Mouse (Mus musculus) induced T-regulatory cell, adult 2 months (primary cell): ENCODE data around the gene Gm19402.
A peak's percentile ranks its signal among the peaks of the same experiment; 100 is the strongest.
"Not testable (repeated sequence)": the region's sequence is repeated elsewhere in the genome, so short reads cannot be mapped to it uniquely, and the experiment has no call there.

ENCODE experiments used
- DNase-seq: peaks from one replicate; pipeline ENCODE4 v3.0.0-alpha.2; 2012; ENCODE audit warnings: low read depth

Gm19402 gene

DNA sequence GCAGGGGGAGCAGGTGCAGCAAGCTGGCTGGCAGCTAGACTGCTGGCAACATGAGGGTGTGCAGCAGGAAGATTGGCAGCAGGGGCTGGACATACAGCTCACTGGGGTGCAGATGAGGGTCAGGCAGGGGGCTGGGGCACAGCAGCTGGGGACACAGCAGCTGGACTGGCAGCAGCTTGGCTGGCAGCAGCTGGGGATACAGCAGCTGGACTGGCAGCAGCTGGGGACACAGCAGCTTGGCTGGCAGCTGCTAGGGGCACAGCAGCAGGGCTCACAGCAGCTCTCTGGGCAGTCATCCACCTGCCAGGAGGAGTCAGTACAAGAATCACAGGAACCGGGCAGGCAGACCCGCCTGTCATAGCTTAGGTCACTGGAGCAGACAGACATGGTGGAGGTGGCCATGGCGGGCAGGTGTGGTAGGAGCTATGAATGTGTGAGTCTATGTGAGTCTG, at the start of gene Gm19402:
Gene Gm19402 (minus strand): TSS at position 402 of the 452 bp plus-strand sequence.
- not testable (repeated sequence) for DNase-seq

DNA sequence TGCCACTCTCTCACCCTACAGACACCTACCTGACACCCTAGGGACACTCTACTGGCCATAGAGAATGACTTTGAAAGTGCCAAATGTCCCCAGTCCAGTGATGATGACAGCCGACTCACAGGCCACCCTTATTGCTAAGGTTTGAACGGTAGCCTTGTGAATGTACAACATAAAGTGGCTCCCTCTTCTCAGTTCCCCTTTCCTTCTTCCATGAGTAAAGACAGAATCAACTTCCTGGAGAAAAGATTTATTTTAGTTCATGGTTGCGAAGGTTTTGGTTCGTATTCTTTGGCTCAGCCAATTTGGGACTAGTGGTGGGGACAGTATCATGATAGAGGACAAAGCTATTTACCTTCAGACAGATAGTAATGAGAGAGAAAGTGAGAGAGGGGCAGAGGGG, 48.4 kb upstream of the Gm19402 start:
- DNase-seq = no peak

GRCm38 (mm10) chr10:77735928-77736327, 45.4 kb upstream of the Gm19402 start:
- no peak for DNase-seq

DNA sequence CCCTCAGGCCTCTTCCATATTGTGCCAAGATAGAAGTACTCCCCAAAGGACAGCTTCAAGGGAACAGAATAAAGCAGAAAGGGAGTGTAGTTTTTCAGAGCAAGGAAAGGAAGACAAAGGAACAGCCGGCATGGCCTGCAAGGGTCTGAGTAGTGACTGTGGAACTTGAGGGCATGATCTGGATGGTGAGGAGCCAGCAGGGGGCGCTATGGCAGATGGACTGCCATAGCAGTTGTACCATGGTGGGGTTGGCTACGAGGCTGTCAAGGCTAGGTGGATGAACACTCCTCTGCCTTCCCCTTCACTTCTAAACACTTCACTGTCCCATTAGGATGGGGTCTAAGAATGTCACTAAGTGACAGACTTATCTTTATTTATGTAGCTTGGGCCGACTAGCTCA, 38.7 kb upstream of the Gm19402 start:
- DNase-seq = peak; percentile 39

- DNase-seq = no peak
Observed at GRCm38 (mm10) chr10:77728280-77728679, 37.7 kb upstream of the Gm19402 start.

GRCm38 (mm10) chr10:77726186-77726585, 35.6 kb upstream of the Gm19402 start, which contains the start of gene Gm10100:
Gene Gm10100, plus strand, starts transcription at chr10:77726486.
- DNase-seq = no peak

- DNase-seq = peak; percentile 3
Observed at GRCm38 (mm10) chr10:77724855-77725254, 34.3 kb upstream of the Gm19402 start.

DNA sequence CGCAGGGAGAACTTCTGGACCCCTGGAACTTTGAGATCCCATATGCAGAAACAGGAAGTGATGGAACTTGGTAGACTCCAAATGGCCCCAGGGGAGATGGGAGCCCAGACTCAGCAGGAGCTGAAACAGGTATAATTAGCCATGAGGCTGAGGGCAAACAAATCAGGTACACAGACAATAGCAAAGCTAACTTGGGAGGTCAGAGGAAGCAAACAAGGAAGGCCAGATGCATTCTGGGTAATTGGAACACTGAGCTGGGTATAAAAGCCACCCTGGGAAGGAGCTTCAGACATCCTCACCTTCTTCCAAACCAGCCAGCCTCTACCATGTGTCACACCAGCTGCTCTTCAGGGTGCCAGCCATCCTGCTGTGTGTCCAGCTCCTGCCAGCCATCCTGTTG, 29.7 kb upstream of the Gm19402 start, which contains the start of gene Krtap12-1:
Gene Krtap12-1 (plus strand): TSS at position 301 of the 400 bp plus-strand sequence.
- not testable (repeated sequence) for DNase-seq

DNA sequence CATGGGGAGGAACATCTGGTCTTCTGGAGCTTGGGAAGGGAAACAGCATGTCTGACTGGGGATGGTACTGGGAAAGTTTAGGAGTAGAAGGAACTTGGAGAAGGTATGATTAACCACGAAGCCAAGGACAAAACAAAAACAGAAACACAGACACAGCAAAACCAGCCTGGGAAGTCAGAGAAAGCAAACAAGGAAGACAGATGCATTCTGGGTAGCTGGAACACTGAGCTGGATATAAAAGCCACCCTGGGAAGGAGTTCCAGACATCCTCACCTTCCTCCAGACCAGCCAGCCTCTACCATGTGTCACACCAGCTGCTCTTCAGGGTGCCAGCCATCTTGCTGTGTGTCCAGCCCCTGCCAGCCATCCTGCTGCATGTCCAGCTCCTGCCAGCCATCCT, 24.9 kb upstream of the Gm19402 start, which contains the start of gene Gm10142:
Gene Gm10142 (plus strand): TSS at position 301 of the 400 bp plus-strand sequence.
- DNase-seq = no peak

DNA sequence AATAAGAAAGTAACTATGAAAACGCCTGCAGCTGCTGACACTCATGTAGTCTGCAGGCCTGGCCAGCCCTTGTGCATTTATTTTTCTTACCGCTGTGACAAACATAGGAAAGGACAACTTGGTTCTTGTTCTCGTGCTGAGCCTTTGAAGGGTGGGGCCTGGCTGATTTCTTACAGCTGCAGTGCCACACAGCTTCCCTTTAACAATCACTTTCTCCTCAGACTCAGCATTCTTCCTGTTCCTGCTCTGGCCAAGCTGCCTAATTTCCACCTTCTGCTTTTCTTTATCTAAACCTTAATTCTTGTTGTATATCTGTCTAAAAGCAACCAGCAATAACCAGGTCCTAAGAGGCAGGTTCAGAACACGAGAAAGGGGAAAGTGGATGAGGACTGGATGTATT, 23.2 kb upstream of the Gm19402 start:
- no peak for DNase-seq

GRCm38 (mm10) chr10:77711157-77711556, 20.6 kb upstream of the Gm19402 start, which contains the start of gene Gm10024:
Gene Gm10024, plus strand, starts transcription at chr10:77711457.
- DNase-seq = not testable (repeated sequence)

GRCm38 (mm10) chr10:77709831-77710230, 19.3 kb upstream of the Gm19402 start:
- DNase-seq = no peak

DNA sequence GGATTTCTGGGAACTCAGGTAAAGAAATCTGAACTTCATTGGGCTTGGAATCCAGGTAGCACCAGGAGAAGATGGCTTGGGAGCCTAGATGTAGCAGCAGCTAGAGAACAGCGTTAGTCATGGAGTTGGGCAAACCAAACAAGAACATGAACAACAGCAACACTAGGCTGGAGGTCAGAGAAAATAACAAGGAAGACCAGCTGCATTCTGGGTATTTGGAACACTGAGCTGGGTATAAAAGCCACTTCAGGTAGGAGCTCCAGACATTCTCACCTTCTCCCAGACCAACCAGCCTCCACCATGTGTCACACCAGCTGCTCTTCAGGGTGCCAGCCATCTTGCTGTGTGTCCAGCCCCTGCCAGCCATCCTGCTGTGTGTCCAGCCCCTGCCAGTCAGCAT, 15.8 kb upstream of the Gm19402 start, which contains the start of gene Gm10272:
Gene Gm10272 (plus strand): TSS at position 301 of the 400 bp plus-strand sequence.
- no peak for DNase-seq

DNA sequence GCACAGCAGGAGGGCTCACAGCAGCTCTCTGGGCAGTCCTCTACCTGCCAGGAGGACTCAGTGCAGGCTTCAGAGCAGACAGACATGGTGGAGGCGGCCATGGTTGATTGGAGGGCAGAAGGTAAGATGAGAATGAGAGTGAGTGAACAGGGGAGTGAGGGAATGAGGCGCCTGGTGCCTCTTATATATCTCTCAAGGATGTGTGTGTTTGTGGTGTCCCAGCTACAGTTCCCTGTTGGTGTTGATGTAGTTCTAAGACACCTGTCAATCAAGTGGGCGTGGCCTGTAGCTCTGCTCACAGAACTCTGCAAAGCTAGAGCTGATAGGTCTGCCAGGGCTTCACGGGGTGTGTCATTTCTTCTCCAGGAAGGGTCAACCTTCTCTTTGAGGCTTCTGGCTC, 6.6 kb upstream of the Gm19402 start, which contains the start of gene Gm9508:
Gene Gm9508 (minus strand): TSS at position 101 of the 400 bp plus-strand sequence.
- no peak for DNase-seq

DNA sequence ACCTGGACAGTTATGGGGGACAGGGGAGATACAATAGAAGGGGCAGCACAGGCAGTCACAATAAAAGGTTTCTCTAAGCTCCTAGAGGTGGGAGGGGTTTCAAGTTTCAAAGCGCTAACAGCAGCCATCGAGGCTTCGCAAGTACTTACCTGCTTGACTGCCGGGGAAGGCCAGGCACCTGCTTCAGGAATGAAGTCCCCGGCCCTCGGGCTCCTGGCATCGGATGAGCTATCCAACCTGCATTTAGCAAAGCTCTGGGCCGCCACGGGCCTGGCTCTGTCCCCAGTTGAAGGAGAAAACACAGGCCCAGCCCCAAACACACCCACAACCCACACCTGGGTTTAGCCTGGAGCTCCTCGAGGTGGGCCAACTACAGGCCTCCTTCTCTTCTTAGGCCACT, 3.5 kb downstream of the Gm19402 start:
- DNase-seq = no peak

- DNase-seq = no peak
Observed at GRCm38 (mm10) chr10:77685895-77686664, 4.5 kb downstream of the Gm19402 start, which contains the start of gene Tspear. Gene Tspear, plus strand, starts transcription at chr10:77686569.

GRCm38 (mm10) chr10:77684181-77684580, 6.4 kb downstream of the Gm19402 start:
- DNase-seq = no peak

DNA sequence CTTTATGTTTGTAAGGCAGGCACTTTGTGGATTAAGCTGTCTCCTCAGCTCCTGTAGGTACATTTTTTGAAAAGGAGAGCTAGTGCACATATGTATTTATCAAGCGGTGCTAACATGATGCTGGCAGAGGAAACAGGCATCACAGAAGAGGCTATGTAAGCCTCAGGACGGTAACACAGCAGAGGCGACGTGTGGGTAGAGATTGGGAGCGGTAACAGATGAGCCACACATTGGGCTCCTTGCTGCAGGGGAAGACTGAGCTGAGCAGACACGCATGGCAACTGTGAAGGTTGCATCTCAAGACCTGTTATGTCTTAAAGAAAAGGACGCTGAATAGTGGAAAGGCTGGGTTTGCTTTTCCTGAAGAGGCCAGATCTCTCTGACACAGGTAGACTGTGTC, 7.6 kb downstream of the Gm19402 start:
- no peak for DNase-seq

DNA sequence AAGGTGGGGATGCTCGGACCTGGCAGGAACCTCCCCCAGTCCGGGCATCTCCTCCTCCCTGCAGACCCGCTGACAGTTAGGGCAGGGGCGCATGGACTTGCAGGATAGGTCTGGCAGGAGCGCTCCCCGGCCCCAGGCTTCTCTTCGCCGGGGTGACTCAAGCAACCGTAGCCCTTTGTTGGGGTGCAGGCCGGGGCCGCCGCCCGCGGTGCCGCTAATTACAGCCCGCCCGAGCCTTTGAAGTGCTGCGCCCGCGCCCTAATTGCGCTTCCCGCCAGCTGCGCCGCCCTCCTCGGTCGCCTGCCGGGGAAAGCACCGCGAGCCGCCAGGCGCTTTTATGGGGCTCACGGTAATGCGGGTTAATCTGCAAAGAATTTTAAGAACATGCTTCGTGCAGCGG, 13.0 kb downstream of the Gm19402 start:
- DNase-seq = peak; percentile 32

DNA sequence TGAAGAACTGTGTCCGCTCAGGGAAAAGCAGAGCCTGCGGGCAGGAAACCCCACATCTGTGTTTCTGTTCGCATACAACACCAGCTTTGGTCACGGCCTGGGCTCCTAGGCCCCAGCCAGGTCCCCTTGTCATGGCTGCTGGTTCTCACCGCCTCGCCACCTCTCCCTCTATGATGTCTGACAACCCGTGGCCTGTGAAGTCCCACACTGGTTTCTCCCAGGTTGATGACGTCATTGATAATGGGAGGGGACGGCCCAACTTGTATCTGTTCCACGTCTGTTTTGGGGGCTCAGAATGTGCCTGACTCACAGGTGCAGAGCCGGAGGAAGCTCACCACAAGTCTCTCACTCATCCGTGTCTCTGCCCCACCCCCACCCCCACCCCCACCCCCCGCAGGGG, 16.8 kb downstream of the Gm19402 start:
- no peak for DNase-seq

GRCm38 (mm10) chr10:77671519-77671918, 19.0 kb downstream of the Gm19402 start:
- no peak for DNase-seq

GRCm38 (mm10) chr10:77670710-77671109, 19.8 kb downstream of the Gm19402 start:
- no peak for DNase-seq

GRCm38 (mm10) chr10:77667402-77667801, 23.2 kb downstream of the Gm19402 start:
- DNase-seq = no peak
